Mouse (Mus musculus) liver, embryonic 14.5 days (tissue): ENCODE measurements around the gene Tmem214. TPM values are rescaled to one million over a fixed set of nuclear protein-coding genes. Genes with fewer than 3 reads are reported as not detected.

Experiments
- ATAC-seq: fragments of 200-750 bp; cut with Nextera tagmentation; 2 replicates; pipeline ENCODE4 v1.8.0; 2017; ENCODE audit warnings: moderate number of reproducible peaks, mild to moderate bottlenecking, moderate library complexity; ENCODE audit not compliant: insufficient read depth
- DNase-seq, 3 experiments: peaks; one replicate each; pipeline ENCODE4 v3.0.0-alpha.2; 2012 to 2013; ENCODE audit warnings: low read depth in 3 of 3, low spot score in 3 of 3
- H3K27ac ChIP-seq: fragments of 300-500 bp; sonication (generic); 2 replicates; pipeline ENCODE4 v1.5.1; 2014; ENCODE audit warnings: moderate library complexity, mild to moderate bottlenecking, control low read depth, inconsistent platforms
- H3K27me3 ChIP-seq: fragments of 300-500 bp; sonication (generic); 2 replicates; pipeline ENCODE4 v1.6.1; 2014; ENCODE audit warnings: mild to moderate bottlenecking, low read length, moderate library complexity; ENCODE audit not compliant: control insufficient read depth, insufficient read depth
- H3K36me3 ChIP-seq: fragments of 300-500 bp; sonication (generic); replicated peaks from 2 replicates; pipeline ENCODE4 v1.6.1; 2014; ENCODE audit warnings: low read depth; ENCODE audit not compliant: control insufficient read depth, insufficient read depth
- H3K4me1 ChIP-seq, 2 experiments: fragments of 200-500 bp in 1 of 2; fragments of 300-500 bp in 1 of 2; sonication (generic) in 1 of 2; replicated peaks; 2 replicates each; pipeline ENCODE4 v1.6.1; 2012 to 2014; ENCODE audit warnings: antibody characterized with exemption in 1 of 2, inconsistent platforms in 1 of 2, low read length in 1 of 2; ENCODE audit not compliant: control insufficient read depth in 2 of 2, insufficient read depth in 2 of 2
- H3K4me2 ChIP-seq: fragments of 300-500 bp; sonication (generic); 2 replicates; pipeline ENCODE4 v1.6.1; 2014; ENCODE audit warnings: low read depth, mild to moderate bottlenecking, control low read depth, moderate library complexity
- H3K4me3 ChIP-seq, 2 experiments: fragments of 200-500 bp in 1 of 2; fragments of 300-500 bp in 1 of 2; sonication (generic) in 1 of 2; 2 replicates each; pipeline ENCODE4 v1.5.1; 2012 to 2014; ENCODE audit warnings: low read depth in 2 of 2, low read length in 2 of 2, mild to moderate bottlenecking in 2 of 2, control low read depth in 1 of 2, inconsistent platforms in 1 of 2, moderate library complexity in 1 of 2; ENCODE audit not compliant: insufficient read depth in 1 of 2
- H3K9ac ChIP-seq: fragments of 300-500 bp; sonication (generic); replicated peaks from 2 replicates; pipeline ENCODE4 v1.6.1; 2014; ENCODE audit warnings: mild to moderate bottlenecking, control low read depth, moderate library complexity
- H3K9me3 ChIP-seq: fragments of 300-500 bp; sonication (generic); 2 replicates; pipeline ENCODE4 v1.6.1; 2016; ENCODE audit warnings: low read length, mixed read lengths; ENCODE audit not compliant: control insufficient read depth
- CTCF ChIP-seq: IDR thresholded peaks from 2 replicates; pipeline ENCODE4 v1.5.1; 2016; ENCODE audit warnings: antibody characterized with exemption, low read depth, control low read depth
- EP300 ChIP-seq: IDR thresholded peaks from 2 replicates; pipeline ENCODE4 v1.6.1; 2016; ENCODE audit warnings: antibody characterized with exemption, low read depth
- WGBS: fragments of 180-500 bp; shearing (Covaris S2); extraction: QIAGEN DNeasy Blood & Tissue Kit; methylation state at CpG from one replicate; pipeline ENCODE4 v1.1.7; 2014; ENCODE audit not compliant: insufficient replicate concordance; 5-methylcytosine and 5-hydroxymethylcytosine counted together
- polyA plus RNA-seq, 2 experiments: library from polyadenylated mRNA; depleted of rRNA in 1 of 2; stranded (reverse) in 1 of 2; unstranded in 1 of 2; fragments of >200 nt; fragmentation: Nextera tagmentation in 1 of 2; extraction: Ambion mirVana in 1 of 2; gene quantifications; 2 replicates each; pipeline versions ENCODE4 v1.2.1 to v1.2.3; 2012 to 2014

The Tmem214 gene
- polyA plus RNA-seq, 2 experiments: 21.8 to 25.0 TPM

DNA sequence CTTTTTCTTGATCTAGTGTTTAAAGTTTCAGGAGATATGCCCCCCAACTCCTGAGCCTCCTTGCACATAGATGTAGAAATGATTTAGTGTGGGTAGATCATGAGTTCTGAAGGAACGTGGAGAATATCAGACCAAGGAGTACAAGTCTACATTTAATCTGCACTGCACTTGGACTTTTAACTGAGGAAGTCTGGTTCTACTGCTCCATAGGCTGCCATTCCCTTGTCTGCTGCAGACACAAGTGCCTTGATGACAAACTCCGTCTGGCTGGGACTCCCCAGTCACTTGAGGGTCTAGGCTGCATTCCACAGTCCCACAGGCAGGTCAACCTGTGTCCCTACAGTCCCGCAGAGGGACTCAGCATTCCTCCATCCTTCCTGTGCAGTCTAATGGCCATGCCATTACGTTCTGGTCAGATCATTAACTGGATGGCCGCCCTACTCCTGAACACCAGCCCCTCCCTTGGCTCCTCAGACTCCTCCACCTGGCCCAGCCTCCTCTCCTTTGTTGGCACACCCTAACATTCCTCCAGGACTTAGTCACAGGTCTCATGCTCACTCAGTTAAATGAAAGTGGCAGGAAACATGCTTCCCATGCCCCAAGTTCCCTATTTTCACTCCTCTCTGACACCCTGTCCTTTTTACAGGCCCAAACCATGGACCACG, 17.8 kb upstream of the Tmem214 start:
- no peak for ATAC-seq

DNA sequence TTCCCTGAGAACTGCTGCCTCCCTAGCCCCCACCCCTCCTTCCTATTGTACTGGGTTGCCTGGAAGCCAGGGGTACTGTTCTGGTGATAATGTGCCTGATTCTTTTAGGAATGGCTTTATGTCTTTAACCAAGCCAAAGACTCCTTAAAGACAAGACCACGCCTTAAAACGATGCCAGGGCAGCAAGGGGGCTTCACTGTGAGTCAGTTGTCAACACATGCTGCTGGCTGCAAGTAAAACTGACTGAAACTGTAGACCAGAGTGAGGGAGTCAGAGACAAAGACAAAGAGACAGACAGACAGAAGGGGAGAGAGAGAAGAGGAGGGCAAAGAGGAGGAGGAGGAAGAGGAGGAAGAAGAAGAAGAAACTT, 17.3 kb upstream of the Tmem214 start:
- Histone ChIP-seq H3K36me3 (no peaks in the 10 kb centered on the region), H3K4me3 (no peak overlapping the region), H3K27me3 (no peaks in the 10 kb centered on the region), H3K9ac (no peak overlapping the region), H3K27ac (no peak overlapping the region), H3K4me1 (no peaks in the 10 kb centered on the region), H3K4me2 (no peak overlapping the region), H3K9me3 (no peaks in the 10 kb centered on the region)
- 55% methylated on average over 2 of the region's 2 CpGs for WGBS
- no peak for DNase-seq
- no peak for TF ChIP-seq CTCF
- TF ChIP-seq EP300: no peak
- no peak for ATAC-seq

More for the DNA sequence above, 17.8 kb upstream of the Tmem214 start:
- no peaks in the 10 kb centered on the region for H3K27me3 ChIP-seq
- H3K9ac ChIP-seq: no peak overlapping the region
- no peak overlapping the region for H3K27ac ChIP-seq
- 42% methylated on average over 6 of the region's 6 CpGs for WGBS
- no peak for DNase-seq
- no peak overlapping the region for H3K4me3 ChIP-seq
- TF ChIP-seq CTCF: no peak
- TF ChIP-seq EP300: no peak
- H3K4me1 ChIP-seq: no peaks in the 10 kb centered on the region
- no peaks in the 10 kb centered on the region for H3K36me3 ChIP-seq
- H3K9me3 ChIP-seq: no peaks in the 10 kb centered on the region
- no peak overlapping the region for H3K4me2 ChIP-seq

DNA sequence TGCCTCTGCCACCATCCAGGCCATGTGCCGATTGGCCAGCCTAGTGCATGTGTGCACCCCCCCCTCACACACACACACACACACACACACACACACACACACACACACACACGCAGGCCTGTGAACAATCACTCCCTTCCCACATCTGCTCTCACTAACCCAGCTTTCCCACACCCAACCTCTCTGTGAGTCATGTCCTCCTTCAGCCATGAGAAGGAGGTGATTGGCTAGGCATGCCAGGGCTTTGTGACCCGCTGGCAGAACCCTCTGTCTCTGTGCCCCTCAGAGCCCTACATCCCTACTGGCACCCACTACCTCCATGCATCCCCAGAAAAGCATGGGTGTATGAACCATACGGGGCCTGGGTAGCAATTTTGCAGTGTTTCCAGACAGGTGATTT, 14.3 kb upstream of the Tmem214 start:
- Histone ChIP-seq H3K36me3 (no peaks in the 10 kb centered on the region), H3K4me3 (no peak overlapping the region), H3K27me3 (no peaks in the 10 kb centered on the region), H3K9ac (no peak overlapping the region), H3K9me3 (no peaks in the 10 kb centered on the region), H3K4me1 (no peaks in the 10 kb centered on the region), H3K4me2 (no peak overlapping the region), H3K27ac (no peak overlapping the region)
- ATAC-seq (no peak), DNase-seq (no peak)
- no peak for TF ChIP-seq CTCF
- no peak for TF ChIP-seq EP300
- 73% methylated on average over 4 of the region's 4 CpGs for WGBS

DNA sequence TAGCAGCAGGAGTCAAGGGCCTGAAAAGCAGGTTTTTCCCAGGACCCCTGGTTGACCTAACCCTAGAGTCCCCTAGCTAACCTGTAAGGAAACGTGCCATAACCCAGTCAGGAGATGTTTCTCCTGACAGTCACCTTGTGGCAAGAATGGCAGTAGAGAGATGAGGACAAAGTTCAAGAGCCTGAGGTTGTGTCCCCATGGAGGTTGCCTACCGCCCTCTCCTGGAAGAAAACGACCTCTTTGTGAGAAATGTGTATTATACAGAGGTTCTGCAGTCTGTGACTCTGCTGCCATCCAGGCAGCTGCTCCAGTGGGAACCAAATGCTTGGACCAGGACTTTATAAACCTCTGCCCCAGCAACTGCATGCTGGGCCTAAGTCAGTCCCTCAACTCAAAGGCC, 12.1 kb upstream of the Tmem214 start:
- Histone ChIP-seq H3K9ac (no peak overlapping the region), H3K4me3 (no peak overlapping the region), H3K27me3 (no peaks in the 10 kb centered on the region), H3K36me3 (no peaks in the 10 kb centered on the region), H3K27ac (no peak overlapping the region), H3K9me3 (no peaks in the 10 kb centered on the region), H3K4me2 (no peak overlapping the region), H3K4me1 (no peaks in the 10 kb centered on the region)
- WGBS: 31% methylated on average over 3 of the region's 3 CpGs
- no peak for DNase-seq
- ATAC-seq: no peak
- TF ChIP-seq CTCF: peak; percentile 23
- TF ChIP-seq EP300: no peak

DNA sequence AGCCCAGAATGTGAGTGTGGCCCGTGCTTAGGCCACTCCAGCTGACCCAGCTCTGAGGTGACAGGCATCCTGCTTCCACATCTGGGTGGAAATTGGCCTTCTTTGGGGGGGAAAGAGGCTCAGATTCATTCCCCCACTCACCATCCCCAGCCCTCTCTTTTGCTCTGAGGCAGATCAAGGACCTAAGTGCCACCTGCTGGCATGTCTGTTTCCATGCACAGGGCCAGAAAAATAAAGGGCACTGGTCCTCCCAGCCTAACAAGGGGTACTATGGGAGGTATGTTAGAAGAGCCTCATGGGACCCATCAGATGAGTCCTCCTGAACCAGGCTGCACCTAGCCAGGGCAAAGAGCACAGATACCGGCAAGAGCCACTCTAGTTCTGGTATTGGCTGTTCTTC, 11.7 kb upstream of the Tmem214 start:
- WGBS: 61% methylated on average over 2 of the region's 2 CpGs
- Histone ChIP-seq H3K4me3 (no peak overlapping the region), H3K27me3 (no peaks in the 10 kb centered on the region), H3K36me3 (no peaks in the 10 kb centered on the region), H3K9ac (no peak overlapping the region), H3K4me1 (no peaks in the 10 kb centered on the region), H3K27ac (no peak overlapping the region), H3K9me3 (no peaks in the 10 kb centered on the region), H3K4me2 (no peak overlapping the region)
- ATAC-seq (no peak), DNase-seq (no peak)
- peak; percentile 31 for TF ChIP-seq CTCF
- TF ChIP-seq EP300: no peak
